Mouse (Mus musculus) megakaryocyte, embryonic 14.5 days (primary cell): ENCODE measurements around the gene Neurl1b. TPM values are rescaled to one million over a fixed set of nuclear protein-coding genes. Genes with fewer than 3 reads are reported as not detected.
A peak's percentile ranks its signal among the peaks of the same experiment; 100 is the strongest.

ENCODE experiments used
- H3K27me3 ChIP-seq: replicated peaks from 2 replicates; pipeline ENCODE3; 2012; ENCODE audit warnings: inconsistent platforms
- H3K36me3 ChIP-seq: replicated peaks from 2 replicates; pipeline ENCODE3; 2012; ENCODE audit warnings: low read length, inconsistent platforms, mixed read lengths
- H3K4me1 ChIP-seq: 2 replicates; pipeline ENCODE4 v1.6.1; 2012; ENCODE audit warnings: inconsistent platforms
- H3K4me3 ChIP-seq: replicated peaks from 2 replicates; pipeline ENCODE3; 2012; ENCODE audit warnings: moderate library complexity, mild to moderate bottlenecking, inconsistent platforms
- H3K9me3 ChIP-seq: 2 replicates; pipeline ENCODE4 v1.6.1; 2012; ENCODE audit warnings: inconsistent platforms
- FLI1 ChIP-seq: IDR thresholded peaks from 2 replicates; pipeline ENCODE4 v1.6.1; 2012; ENCODE audit warnings: low read length, inconsistent platforms, mixed read lengths
- GATA1 ChIP-seq: IDR thresholded peaks from 3 replicates; pipeline ENCODE4 v1.6.1; 2012; ENCODE audit warnings: mixed read lengths, low read length, inconsistent platforms, borderline replicate concordance
- polyA plus RNA-seq: library from polyadenylated mRNA; stranded (reverse); fragments of >175 nt; gene quantifications from 2 replicates; pipeline ENCODE4 v1.2.3, GENCODE M21; 2012; ENCODE audit warnings: low replicate concordance; ENCODE audit not compliant: insufficient read depth

Neurl1b gene
- polyA plus RNA-seq, 1 experiment: 0.16 TPM

DNA sequence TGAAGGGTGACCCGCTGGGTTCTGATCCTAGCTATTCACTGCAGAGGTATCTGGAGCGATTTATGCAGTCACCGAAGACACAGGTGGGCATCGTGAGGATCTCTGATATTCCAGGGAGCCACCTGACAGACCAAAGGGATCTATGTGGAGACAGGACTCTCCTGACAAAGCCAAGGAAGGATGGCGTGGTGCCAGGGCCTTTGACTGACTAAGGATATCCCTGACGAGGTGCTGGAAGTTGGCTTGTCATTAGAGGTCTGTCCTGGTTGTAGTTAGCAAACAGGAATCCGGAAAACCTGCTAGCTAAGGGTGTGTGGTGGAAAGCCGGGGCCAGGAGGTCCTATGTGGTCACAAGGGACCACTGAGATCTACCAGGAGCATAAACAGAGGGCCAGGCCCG lies 25.4 kb upstream of the Neurl1b start:
- TF ChIP-seq FLI1 (no peak), GATA1 (no peak)
- peaks cover 68% of the 10 kb centered on the region for H3K27me3 ChIP-seq
- H3K4me3 ChIP-seq: no peak overlapping the region
- H3K36me3 ChIP-seq: no peaks in the 10 kb centered on the region
- H3K4me1 ChIP-seq: peaks cover 3% of the 10 kb centered on the region; the same call in 1 of the 2 replicates
- H3K9me3 ChIP-seq: peaks cover 4% of the 10 kb centered on the region; the same call in 1 of the 2 replicates

DNA sequence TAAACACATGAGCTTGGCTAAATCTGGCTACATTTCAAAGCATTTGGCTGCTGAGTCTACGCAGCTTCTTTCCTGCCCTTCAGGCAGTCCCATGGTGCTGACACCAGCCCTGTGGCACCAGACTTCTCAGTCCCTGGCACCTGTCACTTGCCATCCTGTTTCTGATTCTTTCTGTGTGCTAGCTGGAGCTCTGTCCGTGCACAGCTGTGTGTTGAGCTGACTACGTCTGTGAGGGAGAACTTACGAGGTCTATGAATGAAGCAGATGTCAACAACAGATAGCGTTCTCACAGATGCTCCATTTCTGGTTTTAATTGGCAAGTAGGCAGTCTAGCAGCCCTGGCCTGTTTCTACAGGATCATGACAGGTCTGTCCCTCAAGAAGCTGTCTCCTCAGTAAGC lies 24.0 kb upstream of the Neurl1b start:
- Histone ChIP-seq H3K9me3 (peaks cover 4% of the 10 kb centered on the region; the same call in 1 of the 2 replicates), H3K4me3 (no peak overlapping the region), H3K27me3 (peaks cover 65% of the 10 kb centered on the region), H3K4me1 (no peaks in the 10 kb centered on the region; the same call in 1 of the 2 replicates), H3K36me3 (no peaks in the 10 kb centered on the region)
- TF ChIP-seq GATA1 (no peak), FLI1 (no peak)

DNA sequence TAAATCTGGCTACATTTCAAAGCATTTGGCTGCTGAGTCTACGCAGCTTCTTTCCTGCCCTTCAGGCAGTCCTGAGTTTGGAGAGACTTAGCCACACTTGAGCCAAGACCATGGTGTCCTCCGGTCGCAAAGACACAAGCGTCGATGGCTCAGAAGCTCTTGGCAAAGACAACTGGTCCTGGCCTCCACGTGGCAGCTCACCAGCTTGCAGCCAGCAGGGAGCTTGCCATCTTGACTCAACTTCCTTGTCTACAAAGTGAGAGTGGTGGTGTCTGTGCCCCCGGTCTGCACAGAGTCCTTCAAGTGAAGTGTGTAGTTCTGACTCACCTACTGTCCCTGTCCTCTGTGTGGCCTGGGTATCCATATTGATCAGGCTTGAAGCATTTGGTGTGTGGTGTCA lies 22.3 kb upstream of the Neurl1b start:
- H3K36me3 ChIP-seq: no peaks in the 10 kb centered on the region
- peaks cover 66% of the 10 kb centered on the region for H3K27me3 ChIP-seq

GRCm38 (mm10) chr17:26396765-26397164 lies 17.9 kb upstream of the Neurl1b start:
- H3K36me3 ChIP-seq: no peaks in the 10 kb centered on the region
- TF ChIP-seq GATA1 (no peak), FLI1 (no peak)
- peaks cover 70% of the 10 kb centered on the region for H3K27me3 ChIP-seq
- H3K9me3 ChIP-seq: peaks cover 15% of the 10 kb centered on the region
- H3K4me3 ChIP-seq: no peak overlapping the region
- H3K4me1 ChIP-seq: no peaks in the 10 kb centered on the region

More for the DNA sequence above, 22.3 kb upstream of the Neurl1b start:
- TF ChIP-seq GATA1 (no peak), FLI1 (no peak)
- H3K4me3 ChIP-seq: no peak overlapping the region
- peaks cover 4% of the 10 kb centered on the region; the same call in 1 of the 2 replicates for H3K9me3 ChIP-seq
- no peaks in the 10 kb centered on the region; the same call in 1 of the 2 replicates for H3K4me1 ChIP-seq

GRCm38 (mm10) chr17:26397339-26397738 lies 17.3 kb upstream of the Neurl1b start:
- TF ChIP-seq GATA1: no peak
- no peak for TF ChIP-seq FLI1
- no peaks in the 10 kb centered on the region for H3K4me1 ChIP-seq
- H3K27me3 ChIP-seq: peaks cover 73% of the 10 kb centered on the region
- no peak overlapping the region for H3K4me3 ChIP-seq
- no peaks in the 10 kb centered on the region for H3K36me3 ChIP-seq
- peaks cover 14% of the 10 kb centered on the region for H3K9me3 ChIP-seq

DNA sequence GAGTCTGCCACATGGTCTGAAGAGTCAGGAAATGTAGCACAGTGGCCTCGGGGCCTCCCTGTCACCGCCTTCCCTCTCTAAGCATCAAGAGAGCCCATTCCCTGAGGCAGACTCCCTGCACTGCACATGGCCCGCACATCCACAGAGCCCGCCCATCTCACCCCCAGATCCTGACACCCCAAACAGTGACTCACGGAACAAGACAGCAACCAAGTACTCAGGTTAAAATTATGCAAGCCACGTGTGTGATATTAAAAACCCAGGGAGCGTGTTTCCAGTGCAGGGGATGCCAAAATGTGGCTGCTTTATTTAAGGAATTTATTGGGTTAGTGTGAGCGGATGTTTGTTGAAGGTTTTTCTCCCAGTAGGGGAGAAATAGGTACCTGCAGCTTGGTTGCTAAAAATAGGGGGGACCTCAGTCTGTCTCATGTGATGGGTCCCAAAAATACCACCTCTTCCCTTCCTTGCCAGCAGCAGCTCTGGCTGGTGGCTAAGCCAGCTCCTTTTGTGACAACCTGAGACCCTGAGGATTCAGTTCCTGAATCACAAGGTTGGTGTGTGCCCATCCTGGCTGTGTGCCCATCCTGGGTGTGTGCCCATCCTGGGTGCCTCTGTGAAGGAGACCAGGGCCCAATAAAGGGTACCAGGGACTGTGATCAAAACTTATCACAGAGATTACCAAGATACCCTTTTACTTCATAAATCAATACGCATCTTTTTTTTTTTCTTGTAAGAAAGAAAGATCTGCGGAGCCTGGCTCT lies 9.1 kb upstream of the Neurl1b start:
- no peaks in the 10 kb centered on the region for H3K4me1 ChIP-seq
- H3K9me3 ChIP-seq: peaks cover 11% of the 10 kb centered on the region
- H3K27me3 ChIP-seq: peaks cover 82% of the 10 kb centered on the region
- no peak overlapping the region for H3K4me3 ChIP-seq
- no peaks in the 10 kb centered on the region for H3K36me3 ChIP-seq
- TF ChIP-seq FLI1 (no peak), GATA1 (no peak)

- no peak for TF ChIP-seq FLI1
- no peak for TF ChIP-seq GATA1
These were observed 1.7 kb upstream of the Neurl1b start for GRCm38 (mm10) chr17:26412967-26413366.

DNA sequence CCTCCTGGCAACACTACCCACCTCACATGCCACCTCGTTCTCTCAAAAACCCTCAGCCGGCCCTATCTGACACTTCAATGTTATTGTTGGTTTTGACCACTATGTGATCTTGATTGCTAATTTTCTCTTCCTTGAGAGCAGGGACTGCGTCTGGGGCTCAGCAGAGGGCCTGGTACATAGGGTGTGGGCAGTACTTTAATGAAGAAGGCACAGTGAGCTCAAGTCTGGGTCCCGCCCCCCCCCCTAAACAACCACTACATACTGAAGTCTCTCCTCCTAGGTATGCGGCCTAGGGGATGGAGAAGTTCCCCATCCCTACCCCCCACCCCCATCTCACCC lies 476 bp upstream of the Neurl1b start:
- Histone ChIP-seq H3K4me3 (peak overlapping the region; percentile 91), H3K27me3 (peaks cover 97% of the 10 kb centered on the region)

More at GRCm38 (mm10) chr17:26412967-26413366, 1.7 kb upstream of the Neurl1b start:
- Histone ChIP-seq H3K9me3 (no peaks in the 10 kb centered on the region), H3K4me3 (no peak overlapping the region), H3K27me3 (peaks cover 94% of the 10 kb centered on the region), H3K4me1 (peaks cover 15% of the 10 kb centered on the region), H3K36me3 (no peaks in the 10 kb centered on the region)

GRCm38 (mm10) chr17:26415355-26415865 lies 781 bp downstream of the Neurl1b start:
- Histone ChIP-seq H3K27me3 (peaks cover 99% of the 10 kb centered on the region), H3K4me1 (peaks cover 15% of the 10 kb centered on the region), H3K4me3 (peak overlapping the region; percentile 91), H3K9me3 (0 out of 2 replicates have a peak, but pooled peaks cover 3% of the 10 kb centered on the region), H3K36me3 (no peaks in the 10 kb centered on the region)
- TF ChIP-seq FLI1 (no peak), GATA1 (no peak)

More for the DNA sequence above, 476 bp upstream of the Neurl1b start:
- Histone ChIP-seq H3K9me3 (no peaks in the 10 kb centered on the region), H3K36me3 (no peaks in the 10 kb centered on the region), H3K4me1 (peaks cover 15% of the 10 kb centered on the region)
- TF ChIP-seq FLI1: no peak
- no peak for TF ChIP-seq GATA1

- Histone ChIP-seq H3K27me3 (peaks cover 99% of the 10 kb centered on the region), H3K4me1 (peaks cover 15% of the 10 kb centered on the region)
These were observed 1.5 kb downstream of the Neurl1b start for GRCm38 (mm10) chr17:26416141-26416540.

More at GRCm38 (mm10) chr17:26416141-26416540, 1.5 kb downstream of the Neurl1b start:
- TF ChIP-seq FLI1 (no peak), GATA1 (no peak)
- Histone ChIP-seq H3K36me3 (no peaks in the 10 kb centered on the region), H3K9me3 (0 out of 2 replicates have a peak, but pooled peaks cover 3% of the 10 kb centered on the region), H3K4me3 (no peak overlapping the region)
